Mouse (Mus musculus) small intestine, adult 2 months (tissue): Measurements from ENCODE around the gene Bpifb2.

Source experiments
- CTCF ChIP-seq: fragments of 200-500 bp; IDR thresholded peaks from 2 replicates; pipeline ENCODE4 v1.5.1; 2012; ENCODE audit warnings: low read depth, mild to moderate bottlenecking, control low read depth, inconsistent platforms, low read length, moderate library complexity, mixed read lengths; ENCODE audit not compliant: insufficient replicate concordance, insufficient read length; ENCODE audit errors: extremely low read depth
- POLR2A ChIP-seq: fragments of 200-500 bp; IDR thresholded peaks from 2 replicates; pipeline ENCODE4 v1.6.1; 2012; ENCODE audit warnings: low read depth, mild to moderate bottlenecking, control low read depth, inconsistent platforms, low read length, moderate library complexity

DNA sequence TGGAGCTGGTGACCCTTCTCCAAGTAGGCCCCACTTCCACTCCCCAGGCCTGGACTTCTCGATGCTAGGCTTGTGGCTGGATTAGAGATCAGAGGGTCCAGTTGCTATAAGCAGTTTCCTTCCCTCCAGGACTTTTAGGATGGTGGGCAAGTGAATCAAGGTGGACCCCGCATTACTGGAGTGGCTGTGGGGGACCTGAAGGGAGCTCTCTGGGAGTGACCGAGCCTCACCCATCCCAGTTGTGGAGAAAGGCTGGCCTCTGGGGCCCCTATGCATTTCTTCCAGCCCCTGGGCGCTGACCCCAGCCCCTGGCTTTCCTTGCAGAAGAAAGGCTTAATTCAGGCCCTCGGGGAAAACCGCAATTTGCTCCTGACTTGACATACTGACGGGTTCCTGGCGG is 43.1 kb downstream of the Bpifb2 start, which contains the start of gene Bpifb3:
- TF ChIP-seq POLR2A, result no peak
- no peak for TF ChIP-seq CTCF
